Mouse (Mus musculus): ENCODE measurements at regions not wholly inside any gene's neighbourhood (a gene's known extent, or its start where the extent isn't known, plus 50 kb on each side); places are given as distances from the start of the nearest gene placed in this dataset.
A peak's percentile ranks its signal among the peaks of the same experiment; 100 is the strongest.
"Not testable (repeated sequence)": the region's sequence is repeated elsewhere in the genome, so short reads cannot be mapped to it uniquely, and the experiment has no call there.

DNA sequence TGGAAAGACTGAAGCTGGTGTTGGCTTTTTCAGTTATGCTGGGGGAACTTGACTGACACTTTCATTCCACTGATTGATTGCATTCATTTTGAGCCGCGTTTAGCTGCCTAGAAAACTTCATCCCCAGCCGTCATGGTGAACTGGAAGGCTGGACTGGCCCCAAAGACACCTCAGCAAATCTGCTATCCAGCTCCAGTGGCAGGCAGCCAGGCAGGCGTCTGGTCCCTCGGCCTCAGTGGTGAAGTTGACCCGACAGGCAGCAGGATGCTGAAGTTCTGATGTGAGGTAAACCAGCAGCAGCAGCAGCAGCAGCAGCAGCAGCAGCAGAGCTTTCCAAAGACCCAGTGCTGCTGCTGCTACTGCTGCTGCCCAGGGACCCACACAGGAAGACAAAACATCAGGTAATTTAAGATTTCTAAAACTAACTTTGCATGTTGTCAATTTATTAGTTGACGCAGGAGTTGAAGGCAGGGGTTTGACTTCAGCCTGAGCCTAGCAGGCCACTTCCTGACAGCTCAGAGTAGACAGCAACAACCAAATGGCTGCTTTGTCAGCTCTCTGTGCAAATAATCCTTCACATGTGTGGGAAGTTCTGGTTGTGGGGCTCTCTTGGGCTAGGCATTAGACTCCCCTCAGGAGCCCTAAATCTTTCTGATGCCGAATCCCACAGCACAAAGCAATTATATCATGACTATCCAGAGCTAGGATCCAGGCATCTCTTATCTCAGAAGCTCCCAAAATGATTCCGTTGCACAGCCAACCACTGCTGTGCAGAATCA, 200.4 kb upstream of the Nhs start:
- peak; percentile 3 for DNase-seq (ENCODE audit: low read depth, low spot score)

DNA sequence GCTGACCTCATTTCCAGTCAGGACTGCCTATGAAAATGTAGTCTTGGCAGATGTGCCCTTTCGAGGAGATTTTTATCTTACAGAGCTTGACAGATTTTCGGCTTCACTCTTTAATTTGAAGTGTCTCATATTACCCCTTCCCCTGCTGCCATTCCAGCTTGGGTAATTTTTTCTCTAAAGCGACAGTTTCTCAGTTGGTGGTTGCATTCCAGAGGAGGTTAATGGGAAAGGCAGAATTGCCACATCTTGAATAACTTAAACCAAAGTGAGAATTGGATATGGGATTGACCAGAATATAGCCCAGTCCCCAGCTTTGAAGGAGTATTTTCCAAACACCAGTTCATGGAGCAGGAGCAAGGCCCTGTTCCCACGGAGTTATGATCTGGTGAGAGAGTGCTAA, 188.8 kb upstream of the Nhs start:
- DNase-seq (ENCODE audit: low read depth, low spot score), result peak; percentile 9

DNA sequence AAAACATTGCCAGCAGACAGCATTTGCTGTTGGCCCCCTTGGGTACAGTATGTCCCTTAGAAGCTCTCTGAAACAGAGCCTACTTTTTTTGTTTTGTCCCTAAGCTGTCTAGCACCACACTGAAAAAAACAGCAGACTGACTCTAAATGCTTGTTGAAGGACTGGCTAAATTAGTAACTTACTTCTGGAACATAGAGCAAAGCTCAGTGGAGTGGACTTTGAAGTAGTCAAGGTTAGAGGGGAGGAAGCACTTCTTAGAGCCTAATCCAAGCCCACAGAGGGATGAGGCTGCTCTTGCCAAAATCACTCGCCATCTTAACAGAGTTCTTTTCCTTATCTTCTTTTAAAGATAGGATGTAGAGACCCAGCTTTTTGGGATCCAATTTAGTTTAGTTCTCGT, 188.4 kb upstream of the Nhs start:
- DNase-seq (ENCODE audit: low read depth, low spot score), result no peak

DNA sequence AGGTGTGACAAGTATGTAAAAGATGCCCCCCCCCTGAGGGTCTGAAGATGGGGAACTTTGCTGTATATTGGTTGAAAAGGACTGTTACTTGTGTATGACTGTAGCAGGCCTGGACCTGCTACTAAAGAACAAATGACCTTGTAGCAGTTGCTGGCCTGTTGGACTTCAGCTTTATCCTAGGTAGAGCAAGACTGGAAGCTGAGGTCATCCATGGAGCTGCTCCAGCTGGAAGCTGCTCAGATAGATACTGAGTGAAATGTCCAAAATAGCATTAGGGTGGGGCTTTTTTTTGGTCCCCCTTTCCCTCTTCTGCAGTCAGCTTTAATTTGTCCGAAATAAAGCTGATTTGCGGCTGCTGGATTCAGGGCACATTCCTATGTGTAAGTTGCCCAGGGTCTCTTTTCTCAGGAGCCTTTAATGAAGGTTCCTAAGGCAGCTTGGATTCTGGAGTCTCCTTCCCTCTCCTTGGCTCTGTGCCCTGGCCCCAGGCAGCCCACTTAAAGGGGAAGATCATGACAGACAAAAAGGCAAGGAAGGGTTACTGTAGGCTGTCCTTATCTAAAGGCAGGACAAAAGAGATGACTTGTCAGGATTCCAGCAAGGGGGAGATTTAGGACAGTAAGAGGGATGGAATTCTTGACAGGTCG, 186.1 kb upstream of the Nhs start:
- no peak for DNase-seq (ENCODE audit: low read depth, low spot score)

DNA sequence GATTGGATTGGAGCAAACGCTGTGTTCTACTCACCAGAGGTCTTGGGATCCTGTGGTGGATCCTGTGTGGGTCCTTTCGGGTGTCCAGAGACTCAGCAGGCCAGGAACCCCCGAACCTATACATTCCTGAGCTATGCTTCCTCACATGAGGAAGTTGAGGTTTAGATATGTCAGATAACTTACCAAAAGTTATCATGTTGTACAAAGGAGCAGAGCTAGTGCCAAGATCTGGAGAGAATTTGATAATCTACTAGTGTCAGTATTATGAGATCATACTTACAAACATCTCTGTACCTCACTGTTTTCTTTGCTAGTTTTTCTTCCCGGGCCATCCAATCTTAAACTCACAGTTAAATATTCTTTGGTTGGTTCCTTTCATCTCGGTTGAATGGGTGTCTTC, 172.6 kb upstream of the Nhs start:
- no peak for DNase-seq (ENCODE audit: low read depth, low spot score)

DNA sequence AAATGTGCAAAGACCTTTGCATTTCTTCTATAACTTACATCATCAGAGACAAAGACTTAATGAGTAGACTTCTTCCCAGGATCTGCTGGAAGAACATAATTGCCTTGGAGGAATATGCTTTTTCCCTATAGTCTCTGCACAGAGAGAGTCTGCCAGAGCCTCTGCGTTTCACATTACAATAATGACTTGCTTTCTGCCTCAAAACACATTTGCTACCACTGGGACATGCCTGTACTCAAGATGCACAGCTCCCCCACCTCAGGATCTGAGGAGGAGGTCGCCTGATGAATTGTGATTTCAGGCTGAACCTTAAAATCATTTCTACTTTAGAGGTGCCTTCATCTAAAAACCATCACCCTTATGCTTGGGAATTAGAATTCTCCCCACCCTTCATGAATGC, 148.1 kb upstream of the Nhs start:
- DNase-seq (ENCODE audit: low read depth, low spot score), result no peak

DNA sequence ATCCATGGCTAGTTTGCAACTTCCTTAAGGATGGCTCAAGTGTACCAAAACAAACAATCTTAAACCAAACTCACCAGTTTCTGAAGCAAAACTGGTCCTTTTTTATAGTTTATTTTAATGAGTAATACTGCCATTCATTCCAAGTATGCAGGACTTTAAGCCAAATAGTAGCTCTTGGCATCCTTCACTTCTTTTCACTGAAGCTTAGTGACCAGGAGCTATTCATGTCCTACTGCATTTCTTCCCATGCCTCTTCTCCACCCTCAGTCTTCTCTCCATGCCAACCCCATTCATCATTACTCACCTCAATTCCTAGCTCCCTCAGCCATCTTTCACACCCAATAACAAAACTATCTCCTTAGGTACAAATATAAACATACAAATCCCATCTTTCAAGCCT, 144.6 kb upstream of the Nhs start:
- DNase-seq (ENCODE audit: low read depth, low spot score), result no peak

DNA sequence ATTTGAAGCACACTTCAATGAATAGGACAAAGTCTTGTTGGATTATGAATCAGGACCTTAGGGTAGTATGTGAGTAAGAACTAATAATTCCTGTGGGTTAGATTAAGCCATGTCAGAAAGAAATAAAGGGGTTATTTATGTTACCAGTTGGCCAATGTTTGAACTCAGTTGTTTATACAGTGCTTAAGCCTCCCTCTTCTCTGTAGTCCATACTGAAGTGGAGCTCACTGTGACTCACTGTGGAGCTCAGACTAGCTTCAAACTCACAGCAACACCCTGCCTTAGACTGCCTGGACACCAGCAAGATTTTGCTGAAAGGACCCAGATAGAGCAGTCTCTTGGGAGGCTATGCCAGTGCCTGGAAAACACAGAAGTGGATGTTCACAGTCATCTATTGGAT, 143.3 kb upstream of the Nhs start:
- no peak for DNase-seq (ENCODE audit: low read depth, low spot score)

DNA sequence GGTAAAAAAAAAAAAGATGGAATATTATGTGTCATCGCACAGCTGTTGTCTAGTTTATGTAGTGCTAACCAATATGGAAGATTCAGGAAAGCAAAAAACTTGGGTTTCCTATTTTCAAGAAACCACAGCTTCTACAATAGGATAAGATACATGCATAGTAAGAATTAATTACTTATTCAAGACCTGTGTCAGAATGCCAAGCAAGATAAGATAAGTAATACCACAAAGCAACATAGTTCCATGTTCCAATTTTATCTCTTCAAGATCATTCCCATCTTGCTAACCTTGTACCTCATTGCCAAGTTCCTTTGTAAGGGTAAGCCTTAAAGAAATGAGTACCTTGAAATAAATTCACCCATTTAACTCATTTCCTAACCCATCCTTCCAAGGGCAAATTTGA, 131.7 kb upstream of the Nhs start:
- no peak for DNase-seq (ENCODE audit: low read depth, low spot score)

DNA sequence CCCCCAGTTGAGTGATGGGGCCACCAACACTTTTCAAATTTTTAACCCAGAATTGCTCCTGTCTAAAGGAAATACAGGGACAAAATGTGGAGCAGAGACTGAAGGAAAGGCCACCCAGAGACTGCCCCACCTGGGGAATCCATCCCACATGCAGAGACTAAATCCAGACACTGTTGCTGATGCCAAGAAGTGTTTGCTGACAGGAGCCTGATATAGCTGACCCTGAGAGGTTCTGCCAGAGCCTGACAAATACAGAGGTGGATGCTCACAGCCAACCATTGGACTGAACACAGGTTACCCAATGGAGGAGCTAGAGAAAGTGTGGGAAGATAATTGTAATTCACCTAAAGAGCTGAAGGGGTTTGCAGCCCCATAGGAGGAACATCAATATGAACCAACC, 126.6 kb upstream of the Nhs start:
- not testable (repeated sequence) for DNase-seq (ENCODE audit: low read depth, low spot score)

DNA sequence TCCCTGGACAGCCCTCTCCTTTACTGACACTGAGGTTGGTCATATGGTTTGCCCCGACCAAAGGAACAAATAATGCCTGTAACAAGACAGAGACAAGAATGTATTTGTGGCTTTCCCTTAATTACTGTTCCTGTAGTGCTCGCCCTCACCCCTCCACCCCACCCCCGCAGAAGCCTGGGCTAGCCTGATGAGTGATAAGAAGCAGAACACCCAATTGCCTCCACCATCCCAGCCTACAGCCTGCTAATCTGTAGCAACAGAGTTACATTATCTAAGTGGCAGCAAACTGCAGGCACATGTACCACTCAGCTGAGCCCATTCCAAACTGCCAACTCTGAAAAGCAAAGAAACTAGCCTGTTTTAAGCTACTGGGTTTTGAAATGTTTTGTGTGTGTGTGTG, 124.7 kb upstream of the Nhs start:
- DNase-seq (ENCODE audit: low read depth, low spot score), result no peak

DNA sequence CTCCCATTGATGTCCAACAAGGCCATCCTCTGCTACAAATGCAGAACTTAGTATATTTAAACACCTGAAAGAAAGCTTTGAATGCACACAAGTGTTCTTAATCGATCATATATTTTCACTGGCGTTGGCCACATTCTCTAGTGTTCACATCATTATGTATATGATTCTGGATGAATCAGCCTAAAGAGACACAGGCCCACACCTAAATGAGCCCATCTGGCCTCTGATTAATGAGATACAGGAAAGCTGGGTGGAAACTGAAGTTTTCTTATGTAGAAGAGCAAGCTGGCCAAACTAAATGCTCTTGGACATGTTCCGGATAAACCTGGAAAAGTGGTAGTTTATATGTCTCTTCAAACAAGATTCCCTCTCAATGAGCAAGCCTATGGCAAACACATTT, 123.2 kb upstream of the Nhs start:
- DNase-seq (ENCODE audit: low read depth, low spot score), result no peak

DNA sequence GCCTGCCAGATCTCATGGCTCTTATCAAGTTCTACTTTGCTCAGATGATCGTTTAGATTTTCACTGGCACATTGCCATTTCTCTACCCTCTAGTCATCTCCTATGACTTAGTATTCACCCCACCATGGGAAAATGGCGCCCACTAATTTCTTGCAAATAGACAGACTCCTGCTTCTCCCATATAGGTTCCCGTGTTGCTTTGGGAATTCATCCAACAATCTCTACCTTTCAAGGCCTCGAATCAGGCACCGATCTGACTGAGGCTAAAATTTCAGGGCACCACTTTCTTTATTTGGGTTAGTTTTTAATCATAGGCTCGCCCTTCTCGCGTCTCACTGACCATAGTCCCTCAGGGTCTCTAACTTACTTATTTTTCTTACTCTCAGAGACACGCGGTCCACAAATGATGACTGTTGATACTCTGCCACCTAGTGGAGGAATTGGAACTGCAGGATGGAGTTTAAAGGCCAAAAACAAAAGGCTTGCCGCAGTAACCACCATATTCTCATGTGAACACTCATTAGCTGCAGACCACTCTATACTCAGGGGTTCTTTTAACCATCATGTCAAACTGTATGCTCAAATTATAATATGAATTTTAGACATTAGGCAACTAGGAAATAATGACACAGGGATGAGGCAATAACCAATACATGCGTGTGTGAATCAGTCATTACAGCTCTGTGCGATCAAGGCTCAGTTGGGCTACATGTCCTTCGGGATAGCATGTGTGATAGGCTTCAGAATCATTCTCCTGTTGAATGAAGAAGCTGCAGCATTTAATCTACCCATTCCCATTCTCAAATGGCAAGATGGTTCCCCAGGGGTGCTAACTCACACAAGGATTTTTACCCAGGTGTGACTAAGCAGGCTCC, 119.5 kb upstream of the Nhs start:
- peak; percentile 52 for DNase-seq (ENCODE audit: low read depth, low spot score)

DNA sequence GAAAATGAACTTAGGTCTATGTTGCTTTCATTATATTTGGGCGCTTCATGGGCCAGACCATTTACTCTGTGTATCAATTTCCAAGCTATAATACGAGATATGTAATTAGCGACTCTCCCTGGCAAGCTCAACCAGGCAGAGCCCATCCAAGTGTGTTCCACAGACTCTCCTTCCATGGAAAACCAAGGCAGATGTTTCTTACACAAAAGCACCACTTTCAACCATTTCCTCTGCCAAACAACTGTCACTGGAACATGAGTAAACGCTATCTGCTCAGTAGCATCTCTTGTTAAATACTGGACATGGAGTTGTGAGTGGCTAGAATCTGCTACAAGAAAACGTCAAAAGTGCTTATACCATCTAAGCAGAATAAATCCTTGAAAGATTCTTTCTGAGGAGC, 115.1 kb upstream of the Nhs start:
- no peak for DNase-seq (ENCODE audit: low read depth, low spot score)

DNA sequence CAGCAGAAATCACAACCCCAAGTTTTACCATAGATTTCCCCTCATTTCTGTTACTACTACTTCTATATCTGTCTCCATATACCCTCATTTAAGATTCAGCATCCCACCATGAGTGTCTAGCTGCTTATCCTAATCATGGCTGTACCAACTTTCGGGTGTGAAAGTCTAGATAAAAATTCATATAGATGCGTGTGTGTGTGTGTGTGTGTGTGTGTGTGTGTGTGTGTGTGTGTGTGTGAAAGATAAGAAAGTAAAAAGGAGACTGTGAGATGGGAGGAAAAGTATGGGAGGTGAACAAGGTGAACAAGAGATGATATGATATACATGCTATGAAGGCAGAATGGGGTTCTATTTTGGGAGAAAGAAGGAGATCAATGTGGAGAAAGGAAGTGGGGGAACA, 111.7 kb upstream of the Nhs start:
- DNase-seq (ENCODE audit: low read depth, low spot score), result no peak

DNA sequence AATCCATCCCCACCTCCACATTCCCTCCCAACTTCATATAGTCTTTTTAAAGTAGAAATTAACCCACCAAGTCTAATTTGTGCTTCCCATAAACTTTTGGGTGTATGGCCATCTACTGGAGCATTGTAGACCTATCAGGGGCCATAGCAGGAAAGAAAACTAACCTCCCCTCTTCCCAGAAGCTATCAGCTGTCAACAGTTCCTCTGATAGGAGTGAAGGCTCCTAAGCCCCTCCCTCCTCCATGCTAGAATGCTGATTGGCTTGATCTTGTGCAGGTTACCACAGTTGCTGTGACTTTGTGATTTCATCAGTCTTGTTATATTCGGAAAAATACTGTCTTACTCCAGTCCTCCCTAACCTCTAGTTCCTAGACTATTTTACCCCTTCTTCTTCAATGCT, 109.4 kb upstream of the Nhs start:
- DNase-seq (ENCODE audit: low read depth, low spot score), result no peak

DNA sequence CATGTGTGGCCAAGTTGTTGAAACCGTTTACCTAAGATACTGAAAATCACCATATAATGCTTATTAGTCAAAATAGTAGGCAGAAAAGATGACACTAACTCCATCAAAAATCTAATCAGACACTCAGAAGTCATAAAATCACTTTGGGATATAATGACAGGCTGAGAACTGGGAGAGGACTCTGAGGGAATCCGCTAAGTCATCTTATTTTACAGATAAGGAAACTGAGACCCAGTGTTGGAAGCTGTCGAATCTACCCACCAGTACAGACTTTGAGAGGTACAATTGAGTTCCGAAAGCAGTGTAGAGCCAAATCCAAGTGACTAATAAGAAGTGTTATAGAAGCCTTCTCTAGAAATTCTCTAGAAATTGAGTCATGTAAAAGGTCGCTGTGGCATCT, 108.6 kb upstream of the Nhs start:
- no peak for DNase-seq (ENCODE audit: low read depth, low spot score)

DNA sequence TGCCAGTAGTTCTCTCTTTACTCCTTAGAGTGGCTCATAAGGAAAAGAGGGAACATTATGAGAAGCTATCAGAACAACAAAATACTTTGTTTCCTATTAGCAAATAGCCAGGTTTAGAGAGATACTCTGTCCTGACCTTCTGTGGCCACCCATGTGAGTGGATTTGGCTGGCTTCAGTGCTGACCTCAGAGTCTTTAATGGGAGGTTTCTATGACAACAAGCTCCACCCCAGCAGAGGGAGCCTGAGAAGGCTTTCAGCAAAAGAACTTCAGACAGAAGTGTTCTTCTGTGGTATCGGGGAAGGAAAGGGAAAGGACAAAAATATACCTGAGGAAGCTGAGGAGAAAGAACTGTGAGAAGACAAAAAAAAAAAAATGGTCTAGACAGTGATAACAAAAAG, 108.1 kb upstream of the Nhs start:
- DNase-seq (ENCODE audit: low read depth, low spot score), result no peak

DNA sequence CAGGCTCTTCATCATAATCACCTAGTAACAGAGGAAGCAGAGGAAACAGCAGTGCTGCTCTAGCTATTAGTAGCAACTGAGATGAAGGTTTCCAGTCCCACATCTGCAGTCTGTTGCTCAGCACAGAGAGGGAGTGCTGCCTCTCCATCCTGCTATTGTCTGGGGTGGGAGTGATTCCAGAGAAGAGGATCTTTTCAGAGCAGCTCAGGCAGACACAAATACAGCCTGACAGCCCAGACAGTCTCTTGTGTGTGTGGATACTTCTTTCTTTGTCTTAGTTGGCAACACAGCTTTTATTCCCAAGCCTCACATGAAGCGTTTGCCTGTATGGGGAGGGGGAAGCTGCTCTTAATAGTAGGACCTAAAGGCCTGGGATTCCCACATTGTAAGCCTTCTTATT, 107.2 kb upstream of the Nhs start:
- DNase-seq (ENCODE audit: low read depth, low spot score), result no peak

DNA sequence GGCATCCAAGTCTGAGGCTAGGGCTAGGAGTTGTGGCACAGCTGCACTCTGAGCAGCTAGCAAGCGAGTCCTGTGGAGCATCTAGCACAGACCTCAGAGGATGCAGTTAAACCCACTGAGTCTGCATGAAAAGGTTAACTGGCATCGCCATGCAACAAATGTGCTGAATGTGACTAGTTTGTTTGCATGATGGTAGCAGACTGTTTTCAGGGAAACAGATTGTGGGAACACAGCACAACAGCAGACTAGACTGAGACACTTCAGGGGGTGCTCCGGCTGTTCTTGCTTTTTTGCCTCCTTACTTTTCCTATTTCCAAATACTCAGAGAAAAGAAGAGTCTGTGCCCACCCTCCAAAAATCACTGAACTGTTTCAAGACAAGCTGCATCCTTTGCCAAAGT, 97.9 kb upstream of the Nhs start:
- DNase-seq (ENCODE audit: low read depth, low spot score), result no peak

DNA sequence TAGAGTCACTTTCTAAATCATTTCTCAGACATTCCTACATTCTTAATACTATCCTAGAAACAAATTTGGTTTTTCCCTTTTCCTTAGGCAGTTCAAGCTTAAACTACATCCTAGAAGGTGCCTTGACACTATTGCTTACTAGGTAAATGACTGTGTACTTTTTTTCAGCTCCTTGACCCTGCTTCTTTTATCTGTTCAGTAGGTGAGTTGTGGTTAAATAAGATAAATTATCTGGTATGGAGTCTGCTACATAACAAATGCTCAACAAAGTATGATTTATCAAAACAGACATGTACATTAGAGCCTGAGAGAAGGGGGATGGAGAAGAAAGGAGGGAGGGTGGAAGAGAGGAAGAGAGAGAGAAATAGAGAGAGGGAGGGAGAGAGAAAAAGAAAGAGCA, 96.3 kb upstream of the Nhs start:
- no peak for DNase-seq (ENCODE audit: low read depth, low spot score)

DNA sequence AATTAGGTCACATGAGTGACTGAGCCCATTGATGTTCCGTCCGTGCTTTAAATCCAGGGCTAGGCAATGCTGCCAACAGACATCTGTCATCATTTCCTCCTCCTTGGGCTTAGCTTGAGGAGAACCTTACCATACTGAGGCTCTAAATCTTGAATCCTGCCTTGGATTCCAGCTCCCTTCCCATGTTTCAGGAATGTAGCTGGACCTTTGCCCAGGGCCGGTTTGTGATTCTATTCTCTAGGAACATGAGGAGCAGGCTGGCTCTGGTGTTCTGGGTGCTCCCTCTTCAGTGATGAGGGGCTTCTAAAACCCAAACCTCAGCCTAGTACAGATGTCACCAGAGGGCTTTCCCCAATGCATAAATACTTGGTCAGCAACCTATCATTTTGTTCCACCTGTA, 81.8 kb upstream of the Nhs start:
- no peak for DNase-seq (ENCODE audit: low read depth, low spot score)

DNA sequence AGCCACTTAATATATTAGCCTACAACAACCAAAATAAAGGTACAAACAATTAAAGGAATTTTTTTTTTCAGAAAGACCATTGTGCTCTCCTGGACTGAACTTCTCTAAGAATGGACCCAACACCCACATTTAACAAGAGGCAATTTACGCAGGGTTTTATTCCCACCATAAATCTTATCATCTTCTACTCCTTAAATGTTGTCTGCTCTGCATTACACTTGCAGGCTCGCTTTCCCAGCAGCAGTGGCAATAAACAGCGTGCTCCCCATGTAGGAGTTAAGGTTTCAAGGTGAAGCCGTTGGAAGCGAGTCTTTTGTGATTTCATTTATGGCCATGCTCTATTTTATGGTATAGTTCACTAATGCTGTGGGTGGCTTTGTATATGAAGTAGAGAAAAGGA, 76.0 kb upstream of the Nhs start:
- no peak for DNase-seq (ENCODE audit: low read depth, low spot score)

All from embryo, embryonic 11.5 days (tissue).